Mouse (Mus musculus): ENCODE results near the gene Rnf146. TPM values are rescaled to one million over a fixed set of nuclear protein-coding genes. Genes with fewer than 3 reads are reported as not detected.

Rnf146 gene
- total RNA-seq, 2 experiments from 2014 or later: 59.8 to 63.8 TPM

Other genes starting within 250 kb of the Rnf146 start
- not detected for gene Soga3, start 218.6 kb downstream of the Rnf146 start, total RNA-seq (2021)
- not detected for gene Gm49353, start 163.5 kb downstream of the Rnf146 start, total RNA-seq (2021)
- gene 9330159F19Rik, start 150.8 kb downstream of the Rnf146 start, total RNA-seq (2021): under 1 TPM; 0.59 to 0.77 TPM
- gene Echdc1, start 49.3 kb downstream of the Rnf146 start, total RNA-seq (2021): 10 to 100 TPM; 48.2 to 56.6 TPM
- gene Rspo3, start 173.4 kb upstream of the Rnf146 start, total RNA-seq (2021): under 1 TPM; 0.20 to 0.33 TPM